Mouse (Mus musculus) heart, embryonic 14.5 days (tissue): ENCODE data around the gene Plce1. TPM values are rescaled to one million over a fixed set of nuclear protein-coding genes. Genes with fewer than 3 reads are reported as not detected.

Source experiments
- ATAC-seq: fragments of 200-750 bp; cut with Nextera tagmentation; 2 replicates; pipeline ENCODE4 v1.8.0; 2017; ENCODE audit warnings: low read depth, moderate TSS enrichment; ENCODE audit not compliant: insufficient number of reproducible peaks, insufficient read depth, low FRiP score
- H3K27ac ChIP-seq, 2 experiments: fragments of 200-500 bp in 1 of 2; fragments of 300-500 bp in 1 of 2; sonication (generic) in 1 of 2; replicated peaks in 1 of 2; 2 replicates each; pipeline ENCODE4 v1.5.1; 2012 to 2014; ENCODE audit warnings: low read depth in 2 of 2, low read length in 2 of 2, control low read depth in 1 of 2, mild to moderate bottlenecking in 1 of 2, mixed read lengths in 1 of 2; ENCODE audit not compliant: control insufficient read depth in 1 of 2, insufficient read depth in 1 of 2
- H3K27me3 ChIP-seq: fragments of 300-500 bp; sonication (generic); 2 replicates; pipeline ENCODE4 v1.6.1; 2014; ENCODE audit warnings: mild to moderate bottlenecking, low read length, control low read depth; ENCODE audit not compliant: control insufficient read depth, insufficient read depth
- H3K36me3 ChIP-seq: fragments of 300-500 bp; sonication (generic); 2 replicates; pipeline ENCODE4 v1.6.1; 2014; ENCODE audit warnings: mild to moderate bottlenecking, control low read depth, low read length, mixed read lengths; ENCODE audit not compliant: control insufficient read depth, insufficient read depth
- H3K4me1 ChIP-seq, 2 experiments: fragments of 200-500 bp in 1 of 2; fragments of 300-500 bp in 1 of 2; sonication (generic) in 1 of 2; 2 replicates each; pipeline ENCODE4 v1.6.1; 2012 to 2014; ENCODE audit warnings: low read length in 2 of 2, control low read depth in 1 of 2, mixed read lengths in 1 of 2; ENCODE audit not compliant: control insufficient read depth in 2 of 2, insufficient read depth in 2 of 2
- H3K4me2 ChIP-seq: fragments of 300-500 bp; sonication (generic); 2 replicates; pipeline ENCODE4 v1.6.1; 2014; ENCODE audit warnings: mild to moderate bottlenecking, low read length
- H3K4me3 ChIP-seq, 2 experiments: fragments of 200-500 bp in 1 of 2; fragments of 300-500 bp in 1 of 2; sonication (generic) in 1 of 2; 2 replicates each; pipeline ENCODE4 v1.5.1; 2012 to 2014; ENCODE audit warnings: low read length in 2 of 2, mild to moderate bottlenecking in 2 of 2, control low read depth in 1 of 2, low read depth in 1 of 2, moderate library complexity in 1 of 2; ENCODE audit not compliant: control insufficient read depth in 1 of 2, insufficient read depth in 1 of 2
- H3K9ac ChIP-seq: fragments of 300-500 bp; sonication (generic); 2 replicates; pipeline ENCODE4 v1.6.1; 2014; ENCODE audit warnings: mild to moderate bottlenecking, low read length
- H3K9me3 ChIP-seq: fragments of 300-500 bp; sonication (generic); 2 replicates; pipeline ENCODE4 v1.6.1; 2016; ENCODE audit warnings: low read length, control low read depth; ENCODE audit not compliant: control insufficient read depth
- WGBS: fragments of 180-500 bp; shearing (Covaris S2); extraction: QIAGEN DNeasy Blood & Tissue Kit; methylation state at CpG from one replicate; pipeline ENCODE4 v1.1.7; 2014; 5-methylcytosine and 5-hydroxymethylcytosine counted together
- polyA plus RNA-seq: library from polyadenylated mRNA; unstranded; fragments of >200 nt; fragmentation: Nextera tagmentation; extraction: Ambion mirVana; gene quantifications from 2 replicates; pipeline ENCODE4 v1.2.1, GENCODE M21; 2014

Gene Plce1
- polyA plus RNA-seq, 1 experiment from 2014 or later = 7.8 TPM

DNA sequence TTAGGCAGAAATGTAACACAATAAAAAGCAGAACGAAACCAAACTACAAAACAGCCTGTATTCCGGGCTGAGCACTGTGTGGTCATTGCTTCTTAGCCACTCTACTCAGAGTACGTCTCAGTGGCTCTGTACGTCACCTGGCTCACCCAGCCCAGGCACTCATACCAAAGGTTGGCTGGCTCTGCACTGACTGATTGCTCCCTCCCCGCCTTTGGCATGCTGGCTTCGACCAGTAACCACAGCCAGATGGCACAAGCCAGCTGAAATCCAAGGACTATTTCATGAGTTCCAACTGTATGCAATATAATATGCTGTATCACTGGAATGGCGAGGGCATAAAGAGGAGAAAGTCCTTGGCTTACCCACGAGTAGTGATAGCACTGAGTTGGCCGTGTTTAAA, 121.9 kb downstream of the Plce1 start:
- H3K27ac ChIP-seq = no peak overlapping the region
- ATAC-seq = no peak
- no peaks in the 10 kb centered on the region for H3K4me1 ChIP-seq
- H3K9ac ChIP-seq = no peak overlapping the region
- no peak overlapping the region for H3K4me2 ChIP-seq
- H3K4me3 ChIP-seq = no peak overlapping the region
- no peaks in the 10 kb centered on the region for H3K9me3 ChIP-seq
- H3K27me3 ChIP-seq = no peaks in the 10 kb centered on the region
- H3K36me3 ChIP-seq = no peaks in the 10 kb centered on the region
- 77% methylated on average over 9 of the region's 9 CpGs for WGBS

DNA sequence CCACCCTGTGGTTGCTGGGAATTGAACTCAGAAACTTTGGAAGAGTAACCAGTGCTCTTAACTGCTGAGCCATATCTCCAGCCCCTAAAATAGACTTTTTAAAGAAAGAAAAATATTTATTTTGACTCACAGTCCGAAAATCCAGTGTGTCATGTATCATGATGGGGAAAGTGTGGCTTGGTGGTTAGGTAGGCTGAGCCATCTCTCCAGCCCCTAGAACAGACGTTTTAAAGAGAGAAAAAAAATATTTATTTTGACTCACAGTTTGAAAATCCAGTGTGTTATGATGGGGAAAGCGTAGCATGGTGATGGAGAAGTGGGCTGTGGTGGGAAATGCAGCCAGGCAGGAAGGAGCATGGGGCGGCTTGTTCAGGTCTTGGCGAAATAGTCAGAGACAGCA, 126.3 kb downstream of the Plce1 start:
- Histone ChIP-seq H3K4me3 (no peak overlapping the region), H3K27me3 (no peaks in the 10 kb centered on the region), H3K9me3 (no peaks in the 10 kb centered on the region), H3K9ac (no peak overlapping the region), H3K4me2 (no peak overlapping the region), H3K36me3 (no peaks in the 10 kb centered on the region), H3K27ac (no peak overlapping the region), H3K4me1 (peaks cover 8 to 14% of the 10 kb centered on the region in 2 experiments; a peak in 3 of 4 replicates)
- 82% methylated on average over 5 of the region's 5 CpGs for WGBS
- ATAC-seq = no peak

DNA sequence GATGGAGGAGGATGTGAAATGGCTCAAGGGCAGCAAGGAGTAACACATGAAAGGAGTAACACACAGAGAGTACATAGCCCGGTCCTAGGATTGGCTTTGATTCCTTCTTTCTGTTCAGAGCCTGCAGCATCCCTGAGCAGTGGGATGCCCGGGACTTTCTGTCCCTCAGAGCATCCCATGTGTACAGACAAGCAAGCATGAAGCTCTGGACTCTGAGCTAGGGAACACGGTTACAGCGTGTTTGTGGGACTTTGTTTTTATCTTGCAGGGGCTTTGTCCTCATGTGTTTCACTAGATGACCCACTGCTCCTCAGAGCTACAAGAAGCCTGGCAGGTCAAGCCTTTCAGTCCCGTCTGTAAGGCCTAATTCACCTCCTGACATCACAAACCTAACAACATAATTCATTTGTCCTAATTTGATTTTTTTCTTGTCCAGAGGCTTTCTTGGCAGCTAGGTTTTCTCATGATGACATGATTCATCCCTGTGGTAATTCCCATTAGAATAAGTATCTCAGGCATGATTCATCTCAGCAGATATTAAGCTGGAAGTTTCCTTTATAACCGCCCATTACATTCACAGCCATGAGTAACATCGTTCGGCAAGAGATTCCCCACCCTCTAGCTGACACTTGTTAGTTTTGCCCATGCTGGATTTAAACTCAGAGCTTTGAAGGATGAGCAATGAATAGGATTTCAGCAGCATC, 128.2 kb downstream of the Plce1 start:
- H3K4me2 ChIP-seq = no peak overlapping the region
- no peaks in the 10 kb centered on the region for H3K27me3 ChIP-seq
- 87% methylated on average over 8 of the region's 8 CpGs for WGBS
- H3K4me1 ChIP-seq = peaks cover 8 to 17% of the 10 kb centered on the region in 2 experiments; a peak in 3 of 4 replicates
- no peak overlapping the region for H3K27ac ChIP-seq
- no peak for ATAC-seq
- no peak overlapping the region for H3K4me3 ChIP-seq
- no peaks in the 10 kb centered on the region for H3K9me3 ChIP-seq
- no peak overlapping the region for H3K9ac ChIP-seq
- H3K36me3 ChIP-seq = no peaks in the 10 kb centered on the region

DNA sequence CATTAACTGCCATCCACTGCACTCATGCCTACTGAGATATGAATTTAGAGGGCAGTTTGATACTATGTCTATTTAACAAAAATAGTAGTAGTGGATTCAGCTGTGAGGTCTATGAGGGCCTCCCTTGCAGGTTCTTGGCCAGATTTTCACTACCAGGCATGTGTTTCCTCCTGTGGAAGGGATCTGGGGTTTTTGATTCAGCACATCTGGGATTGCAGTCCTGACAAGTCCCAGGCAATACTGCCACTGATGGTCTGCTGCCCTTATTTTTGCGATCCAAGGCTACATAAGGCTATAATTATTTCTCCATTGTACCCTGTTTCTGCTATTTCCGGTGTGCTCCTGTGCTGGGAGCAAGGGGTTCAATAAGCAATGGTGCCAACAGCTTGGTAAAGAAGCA, 129.4 kb downstream of the Plce1 start:
- peak overlapping the region; percentile 38 to 78 for H3K27ac ChIP-seq
- H3K9me3 ChIP-seq = no peaks in the 10 kb centered on the region
- H3K4me1 ChIP-seq = peaks cover 8 to 22% of the 10 kb centered on the region in 2 experiments; a peak in 3 of 4 replicates
- no peaks in the 10 kb centered on the region for H3K36me3 ChIP-seq
- no peak overlapping the region for H3K4me3 ChIP-seq
- H3K27me3 ChIP-seq = no peaks in the 10 kb centered on the region
- H3K9ac ChIP-seq = no peak overlapping the region
- peak overlapping the region; percentile 38 for H3K4me2 ChIP-seq
- 85% methylated on average over 2 of the region's 2 CpGs for WGBS
- ATAC-seq = no peak

DNA sequence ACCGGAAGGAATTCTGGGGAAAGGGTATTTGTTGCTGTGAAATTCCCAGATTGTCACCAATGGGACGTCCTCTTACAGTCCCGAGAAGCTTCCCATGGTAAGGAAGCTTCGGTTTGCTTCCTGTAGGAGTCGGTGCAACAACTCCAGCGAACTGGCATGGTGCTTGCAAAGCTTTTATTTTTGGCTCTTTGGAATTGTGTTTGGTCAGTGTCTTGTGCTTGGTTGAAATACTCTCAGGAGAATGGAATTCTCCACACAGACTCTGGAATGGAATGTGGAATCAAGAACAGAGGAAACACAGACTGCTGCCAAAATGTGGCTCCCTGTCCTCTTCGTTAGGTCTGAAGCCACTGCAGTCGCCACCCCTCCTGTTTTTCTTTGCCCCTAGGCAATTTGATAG, 129.9 kb downstream of the Plce1 start:
- ATAC-seq = no peak
- no peaks in the 10 kb centered on the region for H3K36me3 ChIP-seq
- no peaks in the 10 kb centered on the region for H3K27me3 ChIP-seq
- peaks cover 10 to 27% of the 10 kb centered on the region in 2 experiments for H3K4me1 ChIP-seq
- H3K4me3 ChIP-seq = no peak overlapping the region
- H3K4me2 ChIP-seq = peak overlapping the region; percentile 38
- peak overlapping the region; percentile 38 to 78 for H3K27ac ChIP-seq
- no peak overlapping the region for H3K9ac ChIP-seq
- H3K9me3 ChIP-seq = no peaks in the 10 kb centered on the region
- WGBS = 43% methylated on average over 8 of the region's 8 CpGs

DNA sequence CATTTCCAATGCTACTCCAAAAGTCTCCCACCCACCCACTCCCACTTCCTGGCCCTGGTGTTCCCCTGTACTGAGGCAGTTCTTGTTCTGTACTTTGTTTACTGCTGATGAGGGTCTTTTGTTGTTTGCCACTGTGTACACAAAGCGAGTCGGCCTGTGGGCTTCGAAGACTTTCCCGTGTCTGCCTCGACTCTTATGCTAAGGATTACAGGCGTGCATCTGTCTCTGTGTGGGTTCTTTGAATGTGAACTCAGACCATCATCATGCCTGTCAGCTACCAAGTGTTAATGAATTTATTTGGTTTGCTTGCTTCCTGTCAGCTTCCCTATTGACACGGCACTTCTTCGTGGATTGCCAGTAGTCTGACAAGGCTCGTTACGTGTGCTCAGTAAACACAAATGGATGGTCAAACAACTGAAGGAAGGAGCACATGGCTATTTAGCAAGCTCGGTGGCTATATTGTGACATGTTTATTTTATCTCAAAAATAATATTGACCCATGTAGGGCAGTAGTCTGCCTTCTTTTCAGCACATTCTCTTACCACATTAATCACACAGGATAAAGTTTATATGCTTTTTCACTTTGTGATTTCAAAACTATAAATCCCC, 133.3 kb downstream of the Plce1 start:
- WGBS = 84% methylated on average over 11 of the region's 11 CpGs
- Histone ChIP-seq H3K27me3 (no peaks in the 10 kb centered on the region), H3K9me3 (no peaks in the 10 kb centered on the region), H3K27ac (no peak overlapping the region), H3K4me1 (peaks cover 10 to 27% of the 10 kb centered on the region in 2 experiments), H3K36me3 (no peaks in the 10 kb centered on the region), H3K4me2 (no peak overlapping the region), H3K9ac (no peak overlapping the region), H3K4me3 (no peak overlapping the region)
- no peak for ATAC-seq

DNA sequence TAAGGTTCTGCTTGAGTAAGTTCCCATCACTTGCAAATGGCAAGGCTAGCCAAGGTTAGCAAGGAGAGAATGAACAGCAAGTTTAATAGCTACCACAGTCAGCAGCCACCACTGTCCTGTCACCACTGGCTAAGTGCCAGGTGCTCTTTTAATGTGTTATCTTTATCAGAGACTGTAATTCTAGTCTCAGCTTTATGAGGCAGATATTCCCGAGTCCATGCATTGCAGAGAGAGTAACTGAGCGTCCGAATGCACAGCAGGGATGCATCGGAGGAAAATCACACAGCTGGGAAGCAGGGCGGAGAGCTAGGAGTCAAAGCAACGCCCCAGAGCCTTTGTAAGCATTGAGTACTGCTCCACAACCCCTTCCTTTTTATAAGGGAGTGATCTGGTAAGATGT, 134.4 kb downstream of the Plce1 start:
- ATAC-seq = no peak
- no peaks in the 10 kb centered on the region for H3K27me3 ChIP-seq
- 26% methylated on average over 6 of the region's 6 CpGs for WGBS
- no peak overlapping the region for H3K27ac ChIP-seq
- no peaks in the 10 kb centered on the region for H3K9me3 ChIP-seq
- H3K9ac ChIP-seq = no peak overlapping the region
- H3K4me1 ChIP-seq = peaks cover 6 to 20% of the 10 kb centered on the region in 2 experiments
- no peak overlapping the region for H3K4me3 ChIP-seq
- H3K36me3 ChIP-seq = no peaks in the 10 kb centered on the region
- H3K4me2 ChIP-seq = no peak overlapping the region
